Mouse (Mus musculus): ENCODE results near the gene Enpp3. TPM values are rescaled to one million over a fixed set of nuclear protein-coding genes. Genes with fewer than 3 reads are reported as not detected.
"Not testable (repeated sequence)": the region's sequence is repeated elsewhere in the genome, so short reads cannot be mapped to it uniquely, and the experiment has no call there.

Enpp3 gene
- polyA plus RNA-seq, 1 experiment = 74.7 TPM

DNA sequence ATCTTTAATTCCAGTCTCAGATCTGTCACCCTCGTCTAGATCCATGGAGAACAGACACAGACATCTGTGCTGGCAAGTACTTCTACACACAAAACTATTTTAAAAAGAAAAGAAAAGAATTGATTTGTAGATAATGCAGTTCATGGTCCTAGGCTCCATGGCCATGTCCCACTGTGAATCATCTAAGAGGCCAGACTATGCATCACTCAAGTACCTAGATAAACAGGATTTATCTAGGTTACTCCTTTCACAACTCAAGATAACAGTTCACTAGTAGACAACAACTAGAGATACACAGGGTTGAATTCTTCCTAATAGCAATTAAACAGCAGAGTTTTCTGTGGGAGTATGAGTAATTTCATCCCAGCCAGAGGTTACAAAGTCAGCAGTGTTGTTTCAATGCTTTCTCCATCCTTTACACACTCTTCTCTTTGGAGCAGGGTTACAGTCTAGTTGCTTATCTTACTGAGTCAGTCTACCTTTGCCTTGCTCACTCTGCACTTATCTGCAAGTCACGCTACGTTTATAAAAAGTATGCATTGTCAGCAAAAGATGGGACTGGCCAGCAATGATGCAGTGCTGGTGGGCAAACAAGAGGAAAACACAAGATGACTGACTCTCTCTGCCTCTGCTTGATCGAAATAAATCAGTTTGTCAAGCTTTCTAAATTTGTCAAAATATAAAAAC, 20.5 kb downstream of the Enpp3 start:
- Histone ChIP-seq H3K4me1 (ENCODE audit: control insufficient read depth, insufficient read depth, low read length) (peaks cover 4% of the 10 kb centered on the region), H3K36me3 (ENCODE audit: control insufficient read depth, insufficient read depth, low read length, poor library complexity, severe bottlenecking) (peaks cover 43% of the 10 kb centered on the region), H3K27ac (ENCODE audit: insufficient read depth, low read length) (no peak overlapping the region), H3K27me3 (ENCODE audit: control insufficient read depth, insufficient read depth, low read length, poor library complexity, severe bottlenecking) (no peaks in the 10 kb centered on the region), H3K9me3 (replicated peaks; ENCODE audit: control insufficient read depth, insufficient read depth, low read length, poor library complexity, severe bottlenecking) (no peaks in the 10 kb centered on the region), H3K9ac (ENCODE audit: low read depth, poor library complexity, severe bottlenecking) (no peak overlapping the region), H3K4me3 (ENCODE audit: low read depth, low read length) (no peak overlapping the region)
- TF ChIP-seq CTCF (IDR thresholded peaks at IDR 0.05; ENCODE audit: low read depth, low read length) = no peak
- TF ChIP-seq POLR2A (IDR thresholded peaks at IDR 0.05; ENCODE audit: insufficient read depth, low read length) = no peak
- TF ChIP-seq EP300 (IDR thresholded peaks at IDR 0.05; ENCODE audit: insufficient read depth, low read depth, low read length) = no peak

DNA sequence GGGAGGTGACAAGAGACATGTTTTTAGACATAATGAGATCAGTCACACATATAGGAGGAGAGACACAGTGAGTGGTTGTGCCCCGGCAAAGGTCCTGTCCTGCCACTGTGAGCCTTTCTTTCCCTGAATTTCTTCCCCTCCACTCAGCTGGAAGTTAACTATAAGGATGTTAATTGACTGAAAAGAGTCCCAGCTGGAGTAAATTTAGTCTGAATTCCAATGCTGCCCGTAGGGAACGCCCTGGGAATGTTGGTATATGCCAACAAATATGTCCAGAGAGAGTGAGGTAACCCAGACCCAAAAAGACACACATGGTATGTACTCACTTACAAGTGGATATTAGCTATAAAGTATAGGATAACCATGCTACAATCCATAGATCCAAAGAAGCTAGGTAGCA, 23.1 kb downstream of the Enpp3 start:
- Histone ChIP-seq H3K4me1 (ENCODE audit: control insufficient read depth, insufficient read depth, low read length) (peaks cover 2% of the 10 kb centered on the region), H3K9me3 (replicated peaks; ENCODE audit: control insufficient read depth, insufficient read depth, low read length, poor library complexity, severe bottlenecking) (no peaks in the 10 kb centered on the region), H3K27me3 (ENCODE audit: control insufficient read depth, insufficient read depth, low read length, poor library complexity, severe bottlenecking) (no peaks in the 10 kb centered on the region), H3K4me3 (ENCODE audit: low read depth, low read length) (no peak overlapping the region), H3K9ac (ENCODE audit: low read depth, poor library complexity, severe bottlenecking) (no peak overlapping the region), H3K36me3 (ENCODE audit: control insufficient read depth, insufficient read depth, low read length, poor library complexity, severe bottlenecking) (peaks cover 43% of the 10 kb centered on the region), H3K27ac (ENCODE audit: insufficient read depth, low read length) (peak overlapping the region; percentile 65)
- TF ChIP-seq CTCF (IDR thresholded peaks at IDR 0.05; ENCODE audit: low read depth, low read length) = no peak
- 0 out of 2 replicates have a peak, but pooled peaks have one; percentile 28 for TF ChIP-seq EP300 (IDR thresholded peaks at IDR 0.05; ENCODE audit: insufficient read depth, low read depth, low read length)
- TF ChIP-seq POLR2A (IDR thresholded peaks at IDR 0.05; ENCODE audit: insufficient read depth, low read length) = no peak

DNA sequence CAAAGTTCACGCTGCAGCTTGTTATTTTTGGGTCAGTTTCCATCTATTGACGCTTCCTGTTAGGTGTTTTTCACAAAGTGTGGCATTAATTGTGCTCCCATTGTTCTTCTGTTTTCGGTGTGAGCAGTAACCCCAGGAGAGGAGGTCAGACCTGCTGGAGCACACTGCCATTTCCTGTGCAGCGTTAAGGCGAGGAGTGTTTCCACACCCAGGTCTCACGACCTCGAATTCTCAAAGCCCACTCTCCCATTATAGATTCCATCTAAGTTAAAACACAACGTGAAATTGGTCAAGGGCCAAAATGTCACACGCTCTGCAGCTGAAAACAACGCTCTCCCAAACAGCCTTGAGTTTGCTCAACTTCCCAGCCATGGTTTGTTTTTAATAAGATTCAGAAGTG, 32.0 kb downstream of the Enpp3 start:
- Histone ChIP-seq H3K4me3 (ENCODE audit: low read depth, low read length) (no peak overlapping the region), H3K27me3 (ENCODE audit: control insufficient read depth, insufficient read depth, low read length, poor library complexity, severe bottlenecking) (no peaks in the 10 kb centered on the region), H3K4me1 (ENCODE audit: control insufficient read depth, insufficient read depth, low read length) (peaks cover 7% of the 10 kb centered on the region), H3K9ac (ENCODE audit: low read depth, poor library complexity, severe bottlenecking) (no peak overlapping the region), H3K36me3 (ENCODE audit: control insufficient read depth, insufficient read depth, low read length, poor library complexity, severe bottlenecking) (peaks cover 6% of the 10 kb centered on the region), H3K27ac (ENCODE audit: insufficient read depth, low read length) (no peak overlapping the region), H3K9me3 (replicated peaks; ENCODE audit: control insufficient read depth, insufficient read depth, low read length, poor library complexity, severe bottlenecking) (no peaks in the 10 kb centered on the region)
- TF ChIP-seq CTCF (IDR thresholded peaks at IDR 0.05; ENCODE audit: low read depth, low read length) = no peak
- TF ChIP-seq POLR2A (IDR thresholded peaks at IDR 0.05; ENCODE audit: insufficient read depth, low read length) = no peak
- no peak for TF ChIP-seq EP300 (IDR thresholded peaks at IDR 0.05; ENCODE audit: insufficient read depth, low read depth, low read length)

DNA sequence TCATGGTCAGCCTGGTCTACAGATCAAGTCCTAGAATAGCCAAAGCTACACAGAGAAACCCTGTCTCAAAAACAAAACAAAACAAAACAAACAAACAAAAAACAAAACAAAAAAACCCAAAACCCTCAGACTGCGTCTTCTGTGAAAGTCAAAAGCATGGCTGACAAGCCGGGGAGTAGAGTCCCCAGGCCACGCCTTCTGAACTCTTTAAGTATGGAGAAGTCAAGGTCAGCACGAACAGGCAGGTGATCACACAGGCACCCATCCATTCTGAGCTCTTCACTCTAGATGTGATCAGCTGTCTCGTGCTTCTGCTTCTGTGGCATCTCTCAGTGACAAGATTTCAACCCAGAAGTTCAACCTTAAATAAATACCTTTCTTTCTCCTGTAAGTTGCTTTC, 35.9 kb downstream of the Enpp3 start:
- Histone ChIP-seq H3K4me3 (ENCODE audit: low read depth, low read length) (no peak overlapping the region), H3K27me3 (ENCODE audit: control insufficient read depth, insufficient read depth, low read length, poor library complexity, severe bottlenecking) (no peaks in the 10 kb centered on the region), H3K27ac (ENCODE audit: insufficient read depth, low read length) (0 out of 2 replicates have a peak overlapping the region, but pooled peaks have one; percentile 66), H3K4me1 (ENCODE audit: control insufficient read depth, insufficient read depth, low read length) (peaks cover 5% of the 10 kb centered on the region), H3K36me3 (ENCODE audit: control insufficient read depth, insufficient read depth, low read length, poor library complexity, severe bottlenecking) (peaks cover 22% of the 10 kb centered on the region), H3K9me3 (replicated peaks; ENCODE audit: control insufficient read depth, insufficient read depth, low read length, poor library complexity, severe bottlenecking) (no peaks in the 10 kb centered on the region), H3K9ac (ENCODE audit: low read depth, poor library complexity, severe bottlenecking) (no peak overlapping the region)
- TF ChIP-seq POLR2A (IDR thresholded peaks at IDR 0.05; ENCODE audit: insufficient read depth, low read length) (no peak), EP300 (IDR thresholded peaks at IDR 0.05; ENCODE audit: insufficient read depth, low read depth, low read length) (no peak), CTCF (IDR thresholded peaks at IDR 0.05; ENCODE audit: low read depth, low read length) (no peak)

DNA sequence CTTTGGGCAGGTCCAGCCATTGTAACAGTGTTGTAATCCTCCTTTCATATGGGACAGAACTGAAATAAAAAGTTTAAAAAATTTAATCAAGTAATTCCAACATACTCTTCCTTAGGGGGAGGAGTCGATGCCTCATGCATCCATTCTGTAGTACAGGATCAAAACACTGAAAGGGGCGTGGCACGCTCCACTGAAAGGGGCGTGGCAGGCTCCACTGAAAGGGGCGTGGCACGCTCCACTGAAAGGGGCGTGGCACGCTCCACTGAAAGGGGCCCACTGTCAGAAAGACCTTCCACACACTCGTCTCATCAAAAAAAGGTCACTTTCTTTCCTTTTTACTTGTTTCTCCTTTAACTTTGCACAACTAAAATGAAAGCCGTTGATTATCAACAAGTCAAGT, 36.7 kb downstream of the Enpp3 start:
- H3K4me3 ChIP-seq (ENCODE audit: low read depth, low read length) = no peak overlapping the region
- H3K27me3 ChIP-seq (ENCODE audit: control insufficient read depth, insufficient read depth, low read length, poor library complexity, severe bottlenecking) = no peaks in the 10 kb centered on the region
- no peak overlapping the region for H3K27ac ChIP-seq (ENCODE audit: insufficient read depth, low read length)
- H3K4me1 ChIP-seq (ENCODE audit: control insufficient read depth, insufficient read depth, low read length) = peaks cover 5% of the 10 kb centered on the region
- TF ChIP-seq EP300 (IDR thresholded peaks at IDR 0.05; ENCODE audit: insufficient read depth, low read depth, low read length) = no peak
- TF ChIP-seq POLR2A (IDR thresholded peaks at IDR 0.05; ENCODE audit: insufficient read depth, low read length) = no peak
- no peak for TF ChIP-seq CTCF (IDR thresholded peaks at IDR 0.05; ENCODE audit: low read depth, low read length)
- peaks cover 22% of the 10 kb centered on the region for H3K36me3 ChIP-seq (ENCODE audit: control insufficient read depth, insufficient read depth, low read length, poor library complexity, severe bottlenecking)
- no peaks in the 10 kb centered on the region for H3K9me3 ChIP-seq (replicated peaks; ENCODE audit: control insufficient read depth, insufficient read depth, low read length, poor library complexity, severe bottlenecking)
- no peak overlapping the region for H3K9ac ChIP-seq (ENCODE audit: low read depth, poor library complexity, severe bottlenecking)

DNA sequence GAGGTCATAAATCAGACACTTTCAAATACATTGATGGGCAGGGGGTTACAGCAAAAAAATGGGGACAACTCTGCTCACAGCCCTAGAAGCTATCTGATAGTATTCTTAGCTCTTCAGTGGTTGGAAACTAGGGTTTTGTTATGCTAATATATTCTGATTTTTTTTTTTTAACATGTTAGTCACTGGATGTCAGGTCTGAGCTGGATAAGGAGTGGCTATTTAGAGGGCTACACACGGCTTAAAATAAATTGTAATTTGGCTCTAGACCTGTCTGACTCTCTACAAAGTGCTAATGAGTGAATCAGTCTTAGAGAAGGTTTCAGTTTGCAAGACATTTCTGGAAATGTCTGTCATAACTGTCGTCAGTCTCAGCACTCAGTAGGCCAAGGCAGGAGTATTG, 37.5 kb downstream of the Enpp3 start:
- Histone ChIP-seq H3K36me3 (ENCODE audit: control insufficient read depth, insufficient read depth, low read length, poor library complexity, severe bottlenecking) (peaks cover 22% of the 10 kb centered on the region), H3K9ac (ENCODE audit: low read depth, poor library complexity, severe bottlenecking) (no peak overlapping the region), H3K4me3 (ENCODE audit: low read depth, low read length) (no peak overlapping the region), H3K27me3 (ENCODE audit: control insufficient read depth, insufficient read depth, low read length, poor library complexity, severe bottlenecking) (no peaks in the 10 kb centered on the region), H3K4me1 (ENCODE audit: control insufficient read depth, insufficient read depth, low read length) (peaks cover 5% of the 10 kb centered on the region), H3K9me3 (replicated peaks; ENCODE audit: control insufficient read depth, insufficient read depth, low read length, poor library complexity, severe bottlenecking) (no peaks in the 10 kb centered on the region), H3K27ac (ENCODE audit: insufficient read depth, low read length) (peak overlapping the region; percentile 80; the same call in 1 of the 2 replicates)
- TF ChIP-seq EP300 (IDR thresholded peaks at IDR 0.05; ENCODE audit: insufficient read depth, low read depth, low read length) = no peak
- no peak for TF ChIP-seq POLR2A (IDR thresholded peaks at IDR 0.05; ENCODE audit: insufficient read depth, low read length)
- TF ChIP-seq CTCF (IDR thresholded peaks at IDR 0.05; ENCODE audit: low read depth, low read length) = no peak

DNA sequence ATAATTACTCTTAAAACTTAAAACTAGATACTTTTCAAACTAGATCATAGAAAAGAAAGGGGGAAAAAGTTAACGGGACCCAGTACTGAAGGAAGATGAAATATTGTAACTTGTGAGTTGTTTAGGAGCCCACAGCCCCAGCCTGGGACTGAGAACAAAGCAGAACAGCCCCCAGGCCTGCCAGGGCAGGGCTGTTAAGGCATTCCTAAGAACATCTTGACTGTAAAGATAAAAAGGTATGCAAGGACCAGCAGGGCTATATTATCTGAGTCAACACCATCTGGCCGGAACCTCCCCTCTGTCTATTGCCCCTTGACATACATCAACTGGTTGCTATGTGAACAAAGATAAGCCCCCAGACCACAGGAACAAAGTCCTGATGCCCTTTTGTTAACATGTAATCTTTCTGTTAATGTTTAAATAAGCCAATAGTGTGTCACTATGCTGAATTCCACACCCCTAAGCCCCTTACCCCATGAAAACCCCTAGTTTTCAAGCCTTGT, 39.8 kb downstream of the Enpp3 start:
- H3K9me3 ChIP-seq (replicated peaks; ENCODE audit: control insufficient read depth, insufficient read depth, low read length, poor library complexity, severe bottlenecking); H3K9ac ChIP-seq (ENCODE audit: low read depth, poor library complexity, severe bottlenecking); H3K4me1 ChIP-seq (ENCODE audit: control insufficient read depth, insufficient read depth, low read length): not testable (repeated sequence)

More for the DNA sequence above, 39.8 kb downstream of the Enpp3 start:
- H3K27ac ChIP-seq (ENCODE audit: insufficient read depth, low read length); H3K27me3 ChIP-seq (ENCODE audit: control insufficient read depth, insufficient read depth, low read length, poor library complexity, severe bottlenecking); H3K4me3 ChIP-seq (ENCODE audit: low read depth, low read length): not testable (repeated sequence)
- peaks cover 19% of the 10 kb centered on the region for H3K36me3 ChIP-seq (ENCODE audit: control insufficient read depth, insufficient read depth, low read length, poor library complexity, severe bottlenecking)

Measured in ES-Bruce4 (cell line).